Mouse (Mus musculus): Measurements from ENCODE around the gene Serpine1.

DNA sequence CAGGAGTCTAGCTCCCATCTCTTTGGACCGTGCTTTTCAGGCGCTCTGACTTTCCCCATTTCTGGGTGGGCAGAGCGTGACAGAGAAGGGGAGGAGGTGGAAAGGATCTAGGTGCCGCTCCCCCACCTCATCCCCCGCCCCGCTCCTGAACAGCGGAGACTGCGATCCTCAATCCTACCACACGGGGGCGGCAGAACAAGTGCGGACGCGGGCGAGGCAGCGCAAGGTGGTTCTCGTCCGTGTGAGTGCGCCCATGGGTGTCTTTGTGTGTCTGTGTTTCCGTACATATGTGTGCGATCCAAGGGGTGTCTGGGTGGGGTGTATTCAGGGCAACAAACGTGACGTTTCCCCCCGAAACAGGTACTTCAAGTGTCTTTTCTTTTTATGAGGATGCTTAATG lies 46.9 kb downstream of the Serpine1 start:
- TF ChIP-seq CTCF (IDR thresholded peaks at IDR 0.05; ENCODE audit: borderline replicate concordance, control insufficient read depth, extremely low read depth, insufficient read depth, low read length, poor library complexity): peak; percentile 93
- no peak for TF ChIP-seq POLR2A (IDR thresholded peaks at IDR 0.05; ENCODE audit: control insufficient read depth, extremely low read depth, insufficient read depth, low read length, poor library complexity)

Data from thymus, adult 2 months (tissue).